Mouse (Mus musculus) megakaryocyte, adult 5-6 weeks (primary cell): ENCODE data around the gene Fez1. TPM values are rescaled to one million over a fixed set of nuclear protein-coding genes. Genes with fewer than 3 reads are reported as not detected.
A peak's percentile ranks its signal among the peaks of the same experiment; 100 is the strongest.

ENCODE experiments used
- ATAC-seq: 2 replicates; pipeline ENCODE4 v1.8.0; 2016; ENCODE audit warnings: mild to moderate bottlenecking, inconsistent platforms; ENCODE audit not compliant: poor library complexity, severe bottlenecking
- total RNA-seq, 2 experiments: library from RNA; stranded (forward) in 1 of 2; stranded (reverse) in 1 of 2; fragments of 153-499, 151-499 nt in 1 of 2; fragments of 221-1000, 200-1000 nt in 1 of 2; gene quantifications; 2 replicates each; pipeline versions ENCODE4 v1.2.3 to v1.2.4; 2015 to 2017

Gene Fez1
- total RNA-seq, 2 experiments from 2014 or later: 0.18 TPM; not detected in 1

- ATAC-seq: no peak
Measured at GRCm38 (mm10) chr9:36833043-36833881, 11.6 kb downstream of the Fez1 start.

DNA sequence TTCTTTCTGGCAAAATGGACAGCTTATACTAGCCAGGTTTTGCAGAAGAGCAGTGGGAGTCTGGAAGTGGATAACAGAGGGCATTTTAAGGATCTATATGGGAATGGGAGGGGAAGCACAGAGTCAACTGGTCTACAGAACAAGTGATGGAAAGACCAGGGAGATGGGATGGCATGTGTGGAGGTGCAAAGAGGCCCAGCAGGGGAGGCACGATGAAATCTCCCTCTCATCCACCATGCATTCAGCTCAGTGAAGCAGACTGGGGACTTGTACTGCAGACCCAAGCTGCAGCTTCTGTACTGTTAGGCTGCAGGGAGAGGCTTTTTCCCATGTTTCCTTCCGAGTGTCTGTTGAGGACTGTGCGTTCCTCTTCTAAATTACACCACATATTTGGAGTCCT, 12.2 kb downstream of the Fez1 start:
- no peak for ATAC-seq

- no peak for ATAC-seq
Measured at GRCm38 (mm10) chr9:36846346-36846745, 24.7 kb downstream of the Fez1 start.

- no peak for ATAC-seq
Measured at GRCm38 (mm10) chr9:36848661-36849060, 27.0 kb downstream of the Fez1 start.

GRCm38 (mm10) chr9:36850091-36850490, 28.4 kb downstream of the Fez1 start:
- no peak for ATAC-seq

DNA sequence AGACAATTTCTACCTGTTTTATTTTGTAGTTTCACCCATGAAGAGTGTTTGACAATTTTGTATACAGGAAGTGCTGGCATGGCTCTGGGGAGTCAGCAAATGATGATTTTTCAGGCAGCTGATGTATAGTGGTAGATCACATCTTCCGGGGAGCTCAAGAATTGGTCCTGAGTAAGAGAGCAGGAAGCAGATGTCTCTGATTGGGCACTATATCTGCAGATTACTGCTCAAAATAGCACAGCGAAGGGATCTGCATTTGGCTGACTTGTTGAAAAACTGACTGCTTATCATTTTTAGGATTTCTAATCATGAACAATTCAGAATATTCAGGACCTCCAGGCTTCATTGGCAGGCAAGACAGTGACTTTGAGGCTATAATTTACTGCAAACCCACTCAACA, 30.5 kb downstream of the Fez1 start:
- ATAC-seq: no peak

DNA sequence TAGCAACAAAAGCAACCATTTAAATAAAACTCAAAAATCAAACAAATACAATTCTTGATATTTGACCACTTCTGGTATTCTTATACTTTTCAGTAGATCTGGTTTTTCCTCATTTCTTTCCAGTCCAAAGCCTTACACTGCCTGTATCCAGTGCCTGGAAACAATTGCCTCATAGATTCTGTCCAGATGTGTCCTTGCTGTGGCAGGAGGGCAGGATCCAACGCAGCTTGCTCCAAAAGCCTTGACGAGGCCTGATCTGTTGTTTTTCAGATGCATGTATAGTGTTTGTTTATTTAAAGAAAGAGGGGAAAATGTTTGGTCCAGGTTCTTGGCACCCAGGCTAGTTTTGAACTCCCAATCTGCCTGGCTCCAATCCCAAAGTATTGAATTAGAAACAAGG, 34.7 kb downstream of the Fez1 start:
- no peak for ATAC-seq

DNA sequence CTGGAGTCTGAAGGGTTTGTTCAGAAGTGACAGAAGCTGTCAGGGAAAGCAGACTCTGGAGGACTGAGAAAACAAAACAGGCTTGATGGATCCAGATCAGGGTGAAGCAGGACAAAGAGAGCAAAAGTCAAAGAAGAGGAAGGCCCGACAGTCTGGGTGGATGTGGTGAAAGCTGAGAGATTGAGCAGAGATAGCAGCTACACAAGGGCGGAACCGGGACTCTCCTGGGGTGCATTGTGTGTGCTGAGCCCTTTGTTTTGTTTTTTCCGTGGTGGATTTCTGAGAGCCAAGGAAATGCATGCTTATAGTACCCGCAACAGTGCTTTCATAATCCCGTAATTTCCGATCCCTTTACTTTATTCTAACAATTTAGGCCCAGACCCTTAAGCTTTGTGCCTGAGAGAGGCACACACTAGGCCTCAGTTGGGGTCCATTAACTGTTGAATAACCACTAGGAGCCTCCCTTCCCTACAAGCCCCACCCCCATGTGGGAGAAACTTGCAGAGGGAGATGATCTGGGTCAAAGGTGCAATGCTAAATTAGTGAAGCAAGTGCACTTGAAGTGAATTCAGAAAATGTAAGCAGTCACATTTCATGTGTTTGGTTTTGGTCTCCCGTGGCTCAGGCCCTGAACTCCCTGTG, 35.9 kb downstream of the Fez1 start:
- ATAC-seq: no peak

- ATAC-seq: no peak
Measured at GRCm38 (mm10) chr9:36858677-36859076, 37.0 kb downstream of the Fez1 start.

GRCm38 (mm10) chr9:36862576-36862975, 40.9 kb downstream of the Fez1 start:
- ATAC-seq: peak; percentile 30; the same call in 1 of the 2 replicates

GRCm38 (mm10) chr9:36863694-36864093, 42.0 kb downstream of the Fez1 start:
- no peak for ATAC-seq

- no peak for ATAC-seq
Measured at GRCm38 (mm10) chr9:36864862-36865813, 43.5 kb downstream of the Fez1 start.

- ATAC-seq: no peak
Measured at GRCm38 (mm10) chr9:36868662-36869061, 47.0 kb downstream of the Fez1 start.

DNA sequence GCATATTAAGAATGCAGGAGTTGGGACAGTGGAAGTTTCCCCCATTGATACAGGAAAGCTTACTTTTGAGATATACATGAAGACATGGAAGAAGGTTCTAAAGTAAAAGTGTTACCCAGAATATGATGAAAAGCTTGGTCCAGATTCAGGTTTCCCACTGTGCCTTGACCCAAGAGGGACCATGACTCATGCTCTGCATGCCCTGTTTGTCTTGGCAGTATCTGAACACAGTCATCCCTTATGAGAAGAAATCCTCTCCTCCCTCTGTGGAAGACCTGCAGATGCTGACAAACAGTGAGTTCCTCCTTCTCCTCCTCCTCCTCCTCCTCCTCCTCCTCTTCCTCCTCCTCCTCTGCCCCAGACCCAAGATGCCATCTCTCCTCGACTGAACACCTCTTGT, 48.6 kb downstream of the Fez1 start:
- ATAC-seq: no peak

DNA sequence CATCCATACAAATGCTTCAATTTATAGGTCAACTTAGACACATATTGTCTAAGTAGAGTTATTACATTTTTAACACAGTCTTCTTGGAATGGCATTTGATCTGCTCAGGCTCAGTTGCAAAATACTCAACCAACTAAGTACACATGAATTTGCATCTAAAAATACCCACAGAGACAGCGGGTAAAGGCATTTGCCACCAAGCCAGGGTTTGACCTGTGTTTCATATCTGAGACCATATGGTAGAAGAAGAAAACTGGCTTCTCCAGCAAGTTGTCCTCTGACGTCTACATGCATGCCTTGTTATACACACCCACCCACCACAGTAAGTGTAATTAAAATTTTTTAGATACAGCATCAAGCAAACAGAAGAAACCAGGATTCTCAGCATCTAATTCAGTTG, 52.1 kb downstream of the Fez1 start:
- ATAC-seq: no peak

DNA sequence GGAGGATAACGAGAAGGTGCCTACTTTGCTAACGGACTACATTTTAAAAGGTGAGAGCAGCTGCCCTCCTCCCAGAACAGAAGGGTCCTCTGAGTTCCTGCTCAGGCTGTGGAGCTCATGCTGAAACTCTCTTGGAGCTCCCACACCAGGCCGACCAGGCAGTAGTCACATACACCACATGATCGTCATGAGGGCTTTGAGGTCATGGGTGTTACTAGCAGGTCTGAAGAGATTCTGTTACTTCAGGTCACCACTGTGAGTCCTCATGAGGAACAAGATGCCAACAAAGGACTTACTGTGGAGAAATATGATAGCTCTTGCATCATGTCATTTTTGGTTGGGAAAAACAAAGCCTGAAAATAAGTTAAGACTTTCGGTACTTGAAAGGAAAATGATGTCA, 54.6 kb downstream of the Fez1 start:
- ATAC-seq: no peak

GRCm38 (mm10) chr9:36876787-36877186, 55.1 kb downstream of the Fez1 start:
- ATAC-seq: no peak

GRCm38 (mm10) chr9:36881615-36882014, 60.0 kb downstream of the Fez1 start:
- no peak for ATAC-seq

GRCm38 (mm10) chr9:36882034-36882745, 60.5 kb downstream of the Fez1 start:
- no peak for ATAC-seq

DNA sequence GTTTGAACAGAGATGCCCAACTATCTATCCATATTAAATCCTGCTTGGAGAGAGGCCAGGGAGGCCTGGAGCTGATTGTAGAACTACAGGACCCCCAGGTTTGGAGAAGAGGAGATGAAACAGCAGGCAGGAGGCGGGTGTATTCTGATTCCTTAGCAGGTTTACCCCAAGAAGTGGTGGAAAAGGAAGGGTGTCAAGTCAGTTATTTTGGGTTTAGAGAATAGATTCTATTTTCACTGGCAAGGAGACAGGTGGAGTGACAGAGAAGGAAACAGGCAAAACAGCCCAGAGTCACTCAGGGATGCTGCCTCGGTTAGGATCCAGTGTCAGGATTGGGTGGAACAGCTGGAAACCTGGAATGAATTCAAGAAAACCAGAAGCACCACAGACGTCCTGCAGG, 61.9 kb downstream of the Fez1 start:
- ATAC-seq: no peak

- ATAC-seq: no peak
Measured at GRCm38 (mm10) chr9:36885237-36885636, 63.6 kb downstream of the Fez1 start.
